Mouse (Mus musculus): ENCODE measurements around the gene Hnrnpa2b1.

DNA sequence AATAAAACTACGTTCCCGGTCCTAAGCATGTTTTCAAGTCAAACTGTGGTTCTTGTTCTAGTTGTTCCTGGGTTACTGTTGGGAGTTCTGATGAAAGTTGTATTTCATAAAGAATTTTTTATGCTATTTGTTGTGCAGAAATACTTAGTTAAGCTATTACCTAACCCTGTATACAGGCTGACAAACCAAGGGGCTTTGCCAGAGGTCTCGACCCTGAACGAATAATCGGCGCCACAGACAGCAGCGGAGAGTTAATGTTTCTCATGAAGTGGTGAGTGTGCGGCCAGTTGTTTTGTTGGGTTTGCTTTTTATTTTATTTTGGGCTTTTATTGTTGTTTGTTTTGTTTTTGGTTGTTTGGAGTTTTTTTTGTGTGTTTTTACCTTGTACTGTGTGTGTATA, 11.9 kb upstream of the Hnrnpa2b1 start:
- no peak for TF ChIP-seq GATA1 (IDR thresholded peaks at IDR 0.05; ENCODE audit: low read length)
- TF ChIP-seq TAL1 (IDR thresholded peaks at IDR 0.05; ENCODE audit: low read length), result no peak

All from erythroblast, embryonic 14.5 days (primary cell).